In genomic region chr17:47501946-47502706, GRCm38 (mm10) we compare ENCODE assay signal across 8 mouse cellular contexts. TPM values are rescaled to one million over a fixed set of nuclear protein-coding genes. Genes with fewer than 3 reads are reported as not detected.
A peak's percentile ranks its signal among the peaks of the same experiment; 100 is the strongest.
DNase-seq lines count a peak whose midpoint lies in the region; ATAC-seq and TF ChIP-seq lines count a peak whose summit lies in the region.

Gene Taf8 (minus strand): TSS chr17:47502292.

- no peaks in the 10 kb centered on the region for H3K27me3 ChIP-seq in embryonic facial prominence, embryonic 15.5 days
- H3K27me3 ChIP-seq in limb, embryonic 14.5 days (ENCODE audit: control insufficient read depth, insufficient read depth, low read length): no peaks in the 10 kb centered on the region
- H3K27me3 ChIP-seq in midbrain, postnatal 0 days (ENCODE audit: insufficient read depth, low read length): no peaks in the 10 kb centered on the region

- H3K9ac ChIP-seq in embryonic facial prominence, embryonic 15.5 days: peak within 1 kb of the TSS; percentile 72
- peak within 1 kb of the TSS; percentile 64 for H3K9ac ChIP-seq in limb, embryonic 14.5 days (ENCODE audit: low read depth, low read length, severe bottlenecking)
- H3K9ac ChIP-seq in midbrain, postnatal 0 days (replicated peaks; ENCODE audit: low read length, poor library complexity, severe bottlenecking): peak within 1 kb of the TSS; percentile 72

- H3K9me3 ChIP-seq in embryonic facial prominence, embryonic 15.5 days (replicated peaks): no peaks in the 10 kb centered on the region
- H3K9me3 ChIP-seq in limb, embryonic 14.5 days (ENCODE audit: control insufficient read depth, low read length): no peaks in the 10 kb centered on the region
- no peaks in the 10 kb centered on the region for H3K9me3 ChIP-seq in midbrain, postnatal 0 days (ENCODE audit: low read length)

- peak within 1 kb of the TSS; percentile 88 for H3K4me2 ChIP-seq in embryonic facial prominence, embryonic 15.5 days (replicated peaks)
- peak within 1 kb of the TSS; percentile 90 for H3K4me2 ChIP-seq in limb, embryonic 14.5 days (replicated peaks; ENCODE audit: low read depth, low read length, severe bottlenecking)
- peak within 1 kb of the TSS; percentile 64 for H3K4me2 ChIP-seq in midbrain, postnatal 0 days (ENCODE audit: low read depth, low read length, poor library complexity, severe bottlenecking)

- peak within 1 kb of the TSS; percentile 91 for H3K27ac ChIP-seq in bone marrow, adult 2 months (ENCODE audit: control insufficient read depth, insufficient read depth, low read depth, low read length, poor library complexity)
- H3K27ac ChIP-seq in embryonic facial prominence, embryonic 15.5 days (replicated peaks): peak within 1 kb of the TSS; percentile 90
- 0 out of 2 replicates have a peak within 1 kb of the TSS, but pooled peaks have one; percentile 28 for H3K27ac ChIP-seq in limb, embryonic 14.5 days (replicated peaks; ENCODE audit: low read depth, low read length)
- peak within 1 kb of the TSS; percentile 73 for H3K27ac ChIP-seq in midbrain, postnatal 0 days (ENCODE audit: low read depth, low read length)

- WGBS in bone marrow, adult 2 months: under 1% methylated on average over 40 of the region's 40 CpGs
- WGBS in embryonic facial prominence, embryonic 15.5 days: 2% methylated on average over 40 of the region's 40 CpGs
- WGBS in limb, embryonic 14.5 days: 3% methylated on average over 40 of the region's 40 CpGs
- under 1% methylated on average over 40 of the region's 40 CpGs for WGBS in midbrain, postnatal 0 days

- peaks cover 11% of the 10 kb centered on the region for H3K4me1 ChIP-seq in bone marrow, adult 2 months (ENCODE audit: control insufficient read depth, insufficient read depth, low read length)
- H3K4me1 ChIP-seq in embryonic facial prominence, embryonic 15.5 days: peaks cover 29% of the 10 kb centered on the region
- H3K4me1 ChIP-seq in limb, embryonic 14.5 days (ENCODE audit: control insufficient read depth, insufficient read depth, low read length): peaks cover 14% of the 10 kb centered on the region
- H3K4me1 ChIP-seq in midbrain, postnatal 0 days (ENCODE audit: insufficient read depth, low read length): peaks cover 6% of the 10 kb centered on the region; the same call in 1 of the 2 replicates

- no peak for TF ChIP-seq CTCF in bone marrow, adult 2 months (IDR thresholded peaks at IDR 0.05; ENCODE audit: control insufficient read depth, insufficient read depth, low read length)
- no peak for TF ChIP-seq CTCF in midbrain, postnatal 0 days (IDR thresholded peaks at IDR 0.05)

- TF ChIP-seq POLR2A in bone marrow, adult 2 months (IDR thresholded peaks at IDR 0.05; ENCODE audit: borderline replicate concordance, control insufficient read depth, low read depth, low read length): peak; percentile 94; the same call in 1 of the 2 replicates
- TF ChIP-seq POLR2A in limb, embryonic 14.5 days (IDR thresholded peaks at IDR 0.05; ENCODE audit: borderline replicate concordance, extremely low read depth, insufficient read depth, insufficient read length): peak; percentile 83; the same call in 1 of the 2 replicates

- DNase-seq in 416B (ENCODE audit: low read depth): peak; percentile 99
- DNase-seq in heart, adult 8-10 months (ENCODE audit: low spot score): peak; percentile 92
- DNase-seq in kidney, adult 9 months: peak; percentile 95
- DNase-seq in limb, embryonic 14.5 days (ENCODE audit: low spot score): peak; percentile 94
- peak; percentile 94 for DNase-seq in midbrain, postnatal 0 days (ENCODE audit: low spot score)
- DNase-seq in spleen, postnatal 14 days (ENCODE audit: low spot score in 2 of 2): peak; percentile 85 to 88

- ATAC-seq in embryonic facial prominence, embryonic 15.5 days (ENCODE audit: insufficient number of reproducible peaks, low FRiP score, low TSS enrichment, low read depth): peak; percentile 94
- ATAC-seq in limb, embryonic 14.5 days (ENCODE audit: low FRiP score, low read depth): peak; percentile 96
- peak; percentile 96 for ATAC-seq in midbrain, postnatal 0 days (ENCODE audit: low FRiP score)

- peak within 1 kb of the TSS; percentile 89 for H3K4me3 ChIP-seq in bone marrow, adult 2 months (replicated peaks; ENCODE audit: control insufficient read depth, low read depth, low read length)
- H3K4me3 ChIP-seq in embryonic facial prominence, embryonic 15.5 days (replicated peaks): peak within 1 kb of the TSS; percentile 91
- H3K4me3 ChIP-seq in limb, embryonic 14.5 days (replicated peaks; ENCODE audit: low read length): peak within 1 kb of the TSS; percentile 54
- H3K4me3 ChIP-seq in midbrain, postnatal 0 days (ENCODE audit: low read depth, low read length): peak within 1 kb of the TSS; percentile 60

- peaks cover 29% of the 10 kb centered on the region for H3K36me3 ChIP-seq in embryonic facial prominence, embryonic 15.5 days
- H3K36me3 ChIP-seq in limb, embryonic 14.5 days (ENCODE audit: control insufficient read depth, insufficient read depth, low read length): peaks cover 31% of the 10 kb centered on the region
- peaks cover 10% of the 10 kb centered on the region; the same call in 1 of the 2 replicates for H3K36me3 ChIP-seq in midbrain, postnatal 0 days (ENCODE audit: insufficient read depth, low read length)

RNA-seq across cellular contexts. Expression of gene Taf8, which starts in this region (rescaled TPM):
- 15.6 and 32.2 TPM in 2 replicates for polyA plus RNA-seq in bone marrow, adult 2 months (2011; ENCODE audit: insufficient read depth, insufficient read length, low replicate concordance, missing spikeins)
- polyA plus RNA-seq in embryonic facial prominence, embryonic 15.5 days (2015; fragmentation: Nextera tagmentation; extraction: Ambion mirVana): 30.0 and 32.4 TPM in 2 replicates
- 10 to 100 TPM in 2 of 4 experiments, 1 to 10 TPM in 2; 9.1 to 12.5 (median 10.4) TPM for total RNA-seq in heart, adult 8-10 months (2022)
- polyA plus RNA-seq in limb, embryonic 14.5 days (2012; rRNA removed): 46.4 and 52.2 TPM in 2 replicates
- polyA plus RNA-seq in limb, embryonic 14.5 days (2014; fragmentation: Nextera tagmentation; extraction: Ambion mirVana): 26.3 and 29.2 TPM in 2 replicates
- 15.1 and 25.1 TPM in 2 replicates for total RNA-seq in midbrain, postnatal 0 days (2014; rRNA removed)
- 11.5 and 12.3 TPM in 2 replicates for polyA plus RNA-seq in midbrain, postnatal 0 days (2015; fragmentation: Nextera tagmentation; extraction: Ambion mirVana)

Comparison
In these comparisons a context has a peak if more than half of its experiments do, and no peak if none do; other contexts are left out.
1. Peak in every context shown above with its lines: DNase-seq, ATAC-seq, H3K4me3 ChIP-seq and H3K27ac ChIP-seq.
2. H3K27ac ChIP-seq: peak in every context shown above with its lines; median percentile 91 in bone marrow, adult 2 months; 90 in embryonic facial prominence, embryonic 15.5 days; 73 in midbrain, postnatal 0 days; 28 in limb, embryonic 14.5 days.